ENCODE assay signal across 14 mouse cellular contexts in genomic region chr1:33649534-33650108, GRCm38 (mm10).
"Had no signal": no experiment of that assay in that cellular context is flagged by ENCODE, and none has a peak within 500 bp of the region (broad histone marks: within the 10 kb centered on the region; RNA-seq: fewer than 3 reads in every experiment).

No protein-coding gene starts in this region.

- H3K9ac ChIP-seq: midbrain, embryonic 12.5 days; neural tube, embryonic 13.5 days had no signal

- DNase-seq: kidney, adult 11 months; kidney, postnatal 10 days; kidney, postnatal 4 days; lung, adult 2 months; lung, postnatal 36 days; right cerebral cortex, postnatal 25 days had no signal

- ATAC-seq: lung, postnatal 0 days; midbrain, embryonic 16.5 days had no signal

- H3K4me1 ChIP-seq: limb, embryonic 10.5 days; midbrain, embryonic 12.5 days had no signal

- H3K4me2 ChIP-seq: midbrain, embryonic 12.5 days; neural tube, embryonic 13.5 days had no signal

- H3K27me3 ChIP-seq: megakaryocyte, embryonic 14.5 days; midbrain, embryonic 12.5 days; neural tube, embryonic 13.5 days had no signal

- H3K27ac ChIP-seq: left cerebral cortex, adult 2 months; limb, embryonic 10.5 days; midbrain, embryonic 12.5 days; neural tube, embryonic 13.5 days; stomach, postnatal 0 days had no signal

- H3K9me3 ChIP-seq: limb, embryonic 10.5 days; megakaryocyte, embryonic 14.5 days; midbrain, embryonic 12.5 days; neural tube, embryonic 13.5 days had no signal

- H3K4me3 ChIP-seq: left cerebral cortex, adult 2 months; limb, embryonic 10.5 days; megakaryocyte, embryonic 14.5 days; midbrain, embryonic 12.5 days; neural tube, embryonic 13.5 days had no signal
